Mouse (Mus musculus): ENCODE data around the gene Arsb.

The Arsb gene

GRCm38 (mm10) chr13:93846831-93847518, 75.5 kb downstream of the Arsb start:
- peak; percentile 19 for DNase-seq (ENCODE audit: low spot score)

GRCm38 (mm10) chr13:93847614-93848013, 76.2 kb downstream of the Arsb start:
- peak; percentile 43 for DNase-seq (ENCODE audit: low spot score)

GRCm38 (mm10) chr13:93848615-93849014, 77.2 kb downstream of the Arsb start:
- DNase-seq (ENCODE audit: low spot score) = no peak

GRCm38 (mm10) chr13:93849751-93850355, 78.4 kb downstream of the Arsb start:
- no peak for DNase-seq (ENCODE audit: low spot score)

GRCm38 (mm10) chr13:93850674-93851073, 79.2 kb downstream of the Arsb start:
- peak; percentile 69 for DNase-seq (ENCODE audit: low spot score)

- DNase-seq (ENCODE audit: low spot score) = peak; percentile 53
Observed at GRCm38 (mm10) chr13:93852419-93853138, 81.1 kb downstream of the Arsb start.

GRCm38 (mm10) chr13:93853767-93854166, 82.3 kb downstream of the Arsb start:
- DNase-seq (ENCODE audit: low spot score) = no peak

- DNase-seq (ENCODE audit: low spot score) = no peak
Observed at GRCm38 (mm10) chr13:93854325-93854724, 82.9 kb downstream of the Arsb start.

GRCm38 (mm10) chr13:93854966-93855562, 83.6 kb downstream of the Arsb start:
- no peak for DNase-seq (ENCODE audit: low spot score)

GRCm38 (mm10) chr13:93855701-93856183, 84.3 kb downstream of the Arsb start:
- DNase-seq (ENCODE audit: low spot score) = no peak

- DNase-seq (ENCODE audit: low spot score) = no peak
Observed at GRCm38 (mm10) chr13:93861211-93861610, 89.8 kb downstream of the Arsb start.

- no peak for DNase-seq (ENCODE audit: low spot score)
Observed at GRCm38 (mm10) chr13:93864066-93864740, 92.8 kb downstream of the Arsb start.

GRCm38 (mm10) chr13:93866638-93867037, 95.2 kb downstream of the Arsb start:
- DNase-seq (ENCODE audit: low spot score) = no peak

- DNase-seq (ENCODE audit: low spot score) = no peak
Observed at GRCm38 (mm10) chr13:93871681-93872080, 100.3 kb downstream of the Arsb start.

- DNase-seq (ENCODE audit: low spot score) = no peak
Observed at GRCm38 (mm10) chr13:93872591-93872990, 101.2 kb downstream of the Arsb start.

GRCm38 (mm10) chr13:93877924-93878323, 106.5 kb downstream of the Arsb start:
- no peak for DNase-seq (ENCODE audit: low spot score)

- DNase-seq (ENCODE audit: low spot score) = no peak
Observed at GRCm38 (mm10) chr13:93879426-93879825, 108.0 kb downstream of the Arsb start.

- DNase-seq (ENCODE audit: low spot score) = no peak
Observed at GRCm38 (mm10) chr13:93882132-93882531, 110.7 kb downstream of the Arsb start.

GRCm38 (mm10) chr13:93886999-93887398, 115.6 kb downstream of the Arsb start:
- no peak for DNase-seq (ENCODE audit: low spot score)

GRCm38 (mm10) chr13:93888196-93888595, 116.8 kb downstream of the Arsb start:
- no peak for DNase-seq (ENCODE audit: low spot score)

- DNase-seq (ENCODE audit: low spot score) = no peak
Observed at GRCm38 (mm10) chr13:93888916-93889315, 117.5 kb downstream of the Arsb start.

- no peak for DNase-seq (ENCODE audit: low spot score)
Observed at GRCm38 (mm10) chr13:93889991-93890390, 118.6 kb downstream of the Arsb start.

Measured in ovary, adult 18-20 months (tissue).